Mouse (Mus musculus): ENCODE data around the gene Sema4d.

DNA sequence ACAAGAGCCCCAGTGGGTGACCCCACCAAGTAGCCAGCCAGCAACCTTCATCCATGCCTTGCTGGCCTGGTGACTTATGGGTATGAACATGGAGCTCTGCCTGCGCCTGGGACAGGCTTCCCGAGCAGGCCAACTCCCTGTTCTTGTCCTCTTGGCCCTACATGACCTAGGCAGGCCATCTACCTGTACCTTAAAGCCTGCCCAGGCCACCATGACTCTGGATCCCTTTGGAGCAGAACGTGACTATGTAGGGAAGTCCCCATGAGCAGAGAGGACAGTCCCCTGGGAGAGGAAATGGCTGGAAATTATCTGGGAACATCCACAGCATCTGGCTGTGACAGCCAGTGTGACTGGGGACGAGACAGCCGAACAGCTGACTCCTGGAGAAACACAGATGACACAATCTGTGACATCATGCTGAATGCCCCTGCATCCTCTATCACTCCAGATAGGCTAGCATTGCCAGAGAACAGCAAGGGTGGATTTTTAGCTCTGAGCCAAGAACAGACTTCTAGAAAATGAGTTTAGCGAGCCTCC, 15.7 kb downstream of the Sema4d start:
- TF ChIP-seq CTCF (conservative IDR thresholded peaks at IDR 0.05 in 1 of 2, IDR thresholded peaks at IDR 0.05 in 1 of 2; ENCODE audit: low read depth in 2 of 2, low read length in 2 of 2) (no peak), POLR2A (IDR thresholded peaks at IDR 0.05; ENCODE audit: low read depth, low read length) (no peak), USF2 (conservative IDR thresholded peaks at IDR 0.05; ENCODE audit: low read depth, low read length) (no peak), KAT2A (IDR thresholded peaks at IDR 0.05; ENCODE audit: insufficient replicate concordance, low read length) (no peak)

Measured in CH12.LX (cell line).